Mouse (Mus musculus) MEL (cell line): Measurements from ENCODE around the gene Med1. TPM values are rescaled to one million over a fixed set of nuclear protein-coding genes. Genes with fewer than 3 reads are reported as not detected.
"Not testable (repeated sequence)": the region's sequence is repeated elsewhere in the genome, so short reads cannot be mapped to it uniquely, and the experiment has no call there.

Experiments used
- DNase-seq: peaks from one replicate; pipeline ENCODE4 v3.0.0; 2011; ENCODE audit warnings: low read depth, low spot score
- H3K27ac ChIP-seq: 2 replicates; pipeline ENCODE4 v1.5.1; 2012; ENCODE audit warnings: low read depth, mild to moderate bottlenecking, control low read depth, low read length, moderate library complexity; ENCODE audit not compliant: control insufficient read depth
- H3K27me3 ChIP-seq, 2 experiments: fragments of 150-350 bp in 1 of 2; sonication (generic) in 1 of 2; 2 replicates each; pipeline ENCODE4 v1.6.1; 2012; ENCODE audit warnings: low read length in 2 of 2, mild to moderate bottlenecking in 2 of 2, improper control_type of control experiment in 1 of 2, moderate library complexity in 1 of 2; ENCODE audit not compliant: insufficient read depth in 2 of 2, control insufficient read depth in 1 of 2
- H3K36me3 ChIP-seq, 2 experiments: 2 replicates each; pipeline ENCODE4 v1.6.1; 2012 to 2014; ENCODE audit warnings: low read length in 2 of 2, improper control_type of control experiment in 1 of 2, inconsistent platforms in 1 of 2, mild to moderate bottlenecking in 1 of 2; ENCODE audit not compliant: insufficient read depth in 2 of 2, control insufficient read depth in 1 of 2
- H3K4me1 ChIP-seq, 2 experiments: fragments of 150-350 bp in 1 of 2; sonication (generic) in 1 of 2; 2 replicates each; pipeline ENCODE4 v1.6.1; 2012; ENCODE audit warnings: low read length in 2 of 2, improper control_type of control experiment in 1 of 2, mild to moderate bottlenecking in 1 of 2; ENCODE audit not compliant: insufficient read depth in 2 of 2, control insufficient read depth in 1 of 2
- H3K4me3 ChIP-seq, 2 experiments: fragments of 150-350 bp in 1 of 2; sonication (generic) in 1 of 2; 2 replicates each; pipeline ENCODE4 v1.5.1; 2012; ENCODE audit warnings: low read depth in 2 of 2, low read length in 2 of 2, mild to moderate bottlenecking in 2 of 2, moderate library complexity in 2 of 2, control low read depth in 1 of 2, improper control_type of control experiment in 1 of 2; ENCODE audit not compliant: control insufficient read depth in 1 of 2, insufficient read depth in 1 of 2
- H3K79me2 ChIP-seq: 2 replicates; pipeline ENCODE4 v1.6.1; 2012; ENCODE audit warnings: mild to moderate bottlenecking, low read length, moderate library complexity; ENCODE audit not compliant: control insufficient read depth, poor library complexity, insufficient read depth
- H3K9ac ChIP-seq: 2 replicates; pipeline ENCODE4 v1.6.1; 2012; ENCODE audit warnings: low read depth, mild to moderate bottlenecking, control low read depth, low read length, moderate library complexity; ENCODE audit not compliant: control insufficient read depth, poor library complexity, severe bottlenecking
- H3K9me3 ChIP-seq: fragments of 150-350 bp; sonication (generic); replicated peaks from 2 replicates; pipeline ENCODE4 v1.6.1; 2012; ENCODE audit warnings: mild to moderate bottlenecking, low read length, improper control_type of control experiment, moderate library complexity; ENCODE audit not compliant: insufficient read depth
- CHD1 ChIP-seq: IDR thresholded peaks from 2 replicates; pipeline ENCODE4 v1.6.1; 2012; ENCODE audit warnings: low read depth, mild to moderate bottlenecking, inconsistent platforms, low read length, improper control_type of control experiment
- CHD2 ChIP-seq: IDR thresholded peaks from 2 replicates; pipeline ENCODE4 v1.6.1; 2011; ENCODE audit warnings: low read length, improper control_type of control experiment
- EP300 ChIP-seq, 2 experiments: IDR thresholded peaks; 2 replicates each; pipeline ENCODE4 v1.6.1; 2011; ENCODE audit warnings: improper control_type of control experiment in 2 of 2, low read length in 2 of 2, low read depth in 1 of 2, mild to moderate bottlenecking in 1 of 2
- GABPA ChIP-seq: IDR thresholded peaks from 2 replicates; pipeline ENCODE4 v1.6.1; 2012; ENCODE audit warnings: low read depth, mild to moderate bottlenecking, inconsistent platforms, low read length, improper control_type of control experiment, moderate library complexity
- GATA1 ChIP-seq: IDR thresholded peaks from 2 replicates; pipeline ENCODE4 v1.6.1; 2011; ENCODE audit warnings: low read depth, low read length, improper control_type of control experiment
- HCFC1 ChIP-seq: IDR thresholded peaks from 2 replicates; pipeline ENCODE4 v1.6.1; 2012; ENCODE audit warnings: low read depth, mild to moderate bottlenecking, inconsistent platforms, low read length, improper control_type of control experiment, moderate library complexity
- JUND ChIP-seq: IDR thresholded peaks from 2 replicates; pipeline ENCODE4 v1.6.1; 2011; ENCODE audit warnings: low read depth, mild to moderate bottlenecking, improper control_type of control experiment, low read length
- MAFK ChIP-seq: IDR thresholded peaks from 2 replicates; pipeline ENCODE4 v1.6.1; 2011; ENCODE audit warnings: low read depth, mild to moderate bottlenecking, low read length, improper control_type of control experiment, borderline replicate concordance
- MYC ChIP-seq: IDR thresholded peaks from 2 replicates; pipeline ENCODE4 v1.6.1; 2011; ENCODE audit warnings: low read depth, mild to moderate bottlenecking, low read length, improper control_type of control experiment, moderate library complexity
- POLR2A ChIP-seq, 2 experiments: IDR thresholded peaks; 2 replicates each; pipeline ENCODE4 v1.6.1; 2011 to 2012; ENCODE audit warnings: low read length in 2 of 2, mild to moderate bottlenecking in 2 of 2, control low read depth in 1 of 2, improper control_type of control experiment in 1 of 2, low read depth in 1 of 2, moderate library complexity in 1 of 2; ENCODE audit not compliant: control insufficient read depth in 1 of 2, insufficient read depth in 1 of 2, poor library complexity in 1 of 2
- POLR2AphosphoS5 ChIP-seq: IDR thresholded peaks from 2 replicates; pipeline ENCODE4 v1.6.1; 2012; ENCODE audit warnings: low read depth, borderline replicate concordance, mild to moderate bottlenecking, inconsistent platforms, low read length, moderate library complexity, mixed read lengths
- RAD21 ChIP-seq: IDR thresholded peaks from 2 replicates; pipeline ENCODE4 v1.6.1; 2011; ENCODE audit warnings: mild to moderate bottlenecking, low read depth, low read length, improper control_type of control experiment
- RCOR1 ChIP-seq: IDR thresholded peaks from 2 replicates; pipeline ENCODE4 v1.6.1; 2012; ENCODE audit warnings: low read depth, mild to moderate bottlenecking, inconsistent platforms, low read length, improper control_type of control experiment
- SMC3 ChIP-seq: IDR thresholded peaks from 2 replicates; pipeline ENCODE4 v1.6.1; 2011; ENCODE audit warnings: low read depth, low read length, improper control_type of control experiment
- TAL1 ChIP-seq: IDR thresholded peaks from 2 replicates; pipeline ENCODE4 v1.6.1; 2012; ENCODE audit warnings: mild to moderate bottlenecking, inconsistent platforms, low read length, moderate library complexity, mixed read lengths
- TBP ChIP-seq: IDR thresholded peaks from 2 replicates; pipeline ENCODE4 v1.8.0; 2011; ENCODE audit warnings: low read depth, low read length, improper control_type of control experiment
- TCF12 ChIP-seq: IDR thresholded peaks from 2 replicates; pipeline ENCODE4 v1.6.1; 2014; ENCODE audit warnings: low read depth, mild to moderate bottlenecking, inconsistent platforms, low read length, improper control_type of control experiment, moderate library complexity
- ZKSCAN1 ChIP-seq: IDR thresholded peaks from 2 replicates; pipeline ENCODE4 v1.6.1; 2012; ENCODE audit warnings: low read depth, mild to moderate bottlenecking, inconsistent platforms, low read length, improper control_type of control experiment, moderate library complexity
- ZMIZ1 ChIP-seq: IDR thresholded peaks from 2 replicates; pipeline ENCODE4 v1.6.1; 2012; ENCODE audit warnings: low read depth, mild to moderate bottlenecking, inconsistent platforms, low read length, improper control_type of control experiment, moderate library complexity
- polyA plus RNA-seq, 2 experiments: library from polyadenylated mRNA; stranded (reverse) in 1 of 2; unstranded in 1 of 2; fragments of >175 nt in 1 of 2; fragments of >200 nt in 1 of 2; gene quantifications; 2 replicates each; pipeline versions ENCODE4 v1.2.1 to v1.2.4; 2012; ENCODE audit warnings: low replicate concordance in 2 of 2, low read depth in 1 of 2; ENCODE audit not compliant: insufficient read length in 2 of 2, insufficient read depth in 1 of 2, missing spikeins in 1 of 2
- total RNA-seq: library from RNA; depleted of rRNA; stranded (reverse); fragments of 300-350 nt; gene quantifications from 2 replicates; pipeline ENCODE4 v1.2.3, GENCODE M21; 2012

The Med1 gene
- total and polyA plus RNA-seq, 3 experiments = 39.9 to 122 (median 58.6) TPM

DNA sequence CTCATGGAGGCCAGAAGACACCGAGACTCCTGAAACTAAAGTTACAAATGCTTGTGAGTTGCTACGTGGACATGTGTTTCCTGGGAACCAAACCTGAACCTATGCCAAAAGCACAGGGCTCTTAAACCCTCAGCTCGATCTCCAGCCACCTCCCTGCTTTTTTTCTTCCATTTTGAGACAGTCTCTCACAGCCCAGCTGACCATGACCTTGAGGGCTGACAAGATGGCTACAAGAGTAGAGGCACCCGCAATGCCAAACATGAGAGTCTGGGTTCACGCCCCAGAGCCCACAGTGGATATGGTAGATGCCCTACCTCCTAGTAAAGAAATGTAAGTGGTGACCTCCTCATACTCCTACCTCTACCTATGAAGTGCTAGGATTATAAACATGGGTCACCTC is 2.3 kb downstream of the Med1 start:
- H3K4me3 ChIP-seq = no peak overlapping the region
- H3K9ac ChIP-seq = no peak overlapping the region
- H3K4me1 ChIP-seq = peaks cover 0 to 7% of the 10 kb centered on the region in 2 experiments; a peak in 3 of 4 replicates
- H3K36me3 ChIP-seq = peaks cover 12 to 30% of the 10 kb centered on the region in 2 experiments
- H3K27ac ChIP-seq = no peak overlapping the region
- TF ChIP-seq HCFC1 = no peak
- no peak for TF ChIP-seq POLR2AphosphoS5
- TF ChIP-seq TCF12 = no peak
- no peak for TF ChIP-seq SMC3
- TF ChIP-seq GATA1 = no peak
- TF ChIP-seq POLR2A (IDR thresholded peaks at IDR 0.05; ENCODE audit: control insufficient read depth in 1 of 2, insufficient read depth in 1 of 2, low read depth in 1 of 2, low read length in 2 of 2, poor library complexity in 1 of 2) = peak in 1 of 2 experiments; percentile 20; a peak in 1 of 4 replicates
- H3K9me3 ChIP-seq = no peaks in the 10 kb centered on the region
- no peak for DNase-seq
- no peaks in the 10 kb centered on the region for H3K27me3 ChIP-seq
- H3K79me2 ChIP-seq = peaks cover 47% of the 10 kb centered on the region

DNA sequence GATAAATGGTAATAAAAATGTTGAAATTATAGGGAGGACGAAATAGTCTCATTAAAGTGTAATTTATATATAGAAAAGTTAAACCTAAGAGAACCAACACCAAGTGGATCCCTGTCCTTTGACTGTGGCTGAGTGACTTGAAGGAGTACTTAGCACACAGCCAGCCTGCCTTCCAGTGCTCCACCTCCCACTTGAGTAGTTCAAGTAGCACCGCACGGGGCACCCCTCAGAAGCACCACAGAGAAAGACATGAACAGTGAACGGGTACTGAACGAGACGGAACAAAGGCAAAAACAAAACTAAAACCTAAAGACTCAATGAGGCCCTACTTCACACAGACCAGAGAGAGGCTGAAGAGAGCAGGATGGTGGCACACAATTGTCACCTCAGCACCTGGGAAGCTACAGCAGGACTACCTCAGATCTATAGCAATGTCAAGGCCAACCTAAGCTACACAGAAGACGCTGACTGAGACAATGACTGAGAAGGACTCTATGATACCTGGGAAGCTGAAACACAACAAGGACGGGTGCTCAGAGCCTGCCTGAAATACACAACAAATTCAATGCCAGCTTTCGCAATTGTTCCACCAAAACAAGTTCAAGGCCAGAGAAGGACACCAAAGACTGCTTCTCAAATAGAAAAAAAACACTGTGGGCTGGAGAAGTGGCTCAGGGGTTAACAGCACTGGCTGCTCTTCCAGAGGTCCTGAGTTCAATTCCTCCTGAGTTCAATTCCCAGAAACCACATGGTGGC is 5.3 kb downstream of the Med1 start:
- no peak for TF ChIP-seq TBP
- no peak for TF ChIP-seq ZMIZ1
- no peak for TF ChIP-seq EP300 (IDR thresholded peaks at IDR 0.05; ENCODE audit: low read depth in 1 of 2, low read length in 2 of 2)
- TF ChIP-seq MYC = no peak
- no peak for TF ChIP-seq MAFK
- no peak for TF ChIP-seq CHD1
- TF ChIP-seq JUND = no peak
- no peak for TF ChIP-seq TAL1
- no peak for TF ChIP-seq POLR2AphosphoS5
- no peak for TF ChIP-seq CHD2
- TF ChIP-seq RCOR1 = no peak
- TF ChIP-seq ZKSCAN1 = no peak
- TF ChIP-seq SMC3 = no peak
- no peak for TF ChIP-seq RAD21
- TF ChIP-seq GABPA = no peak
- Histone ChIP-seq H3K4me1 (peaks cover 0 to 7% of the 10 kb centered on the region in 2 experiments; a peak in 3 of 4 replicates), H3K27me3 (no peaks in the 10 kb centered on the region), H3K36me3 (peaks cover 14 to 54% of the 10 kb centered on the region in 2 experiments), H3K79me2 (peaks cover 44% of the 10 kb centered on the region), H3K27ac (no peak overlapping the region), H3K4me3 (no peak overlapping the region), H3K9ac (no peak overlapping the region), H3K9me3 (no peaks in the 10 kb centered on the region)
- no peak for DNase-seq

DNA sequence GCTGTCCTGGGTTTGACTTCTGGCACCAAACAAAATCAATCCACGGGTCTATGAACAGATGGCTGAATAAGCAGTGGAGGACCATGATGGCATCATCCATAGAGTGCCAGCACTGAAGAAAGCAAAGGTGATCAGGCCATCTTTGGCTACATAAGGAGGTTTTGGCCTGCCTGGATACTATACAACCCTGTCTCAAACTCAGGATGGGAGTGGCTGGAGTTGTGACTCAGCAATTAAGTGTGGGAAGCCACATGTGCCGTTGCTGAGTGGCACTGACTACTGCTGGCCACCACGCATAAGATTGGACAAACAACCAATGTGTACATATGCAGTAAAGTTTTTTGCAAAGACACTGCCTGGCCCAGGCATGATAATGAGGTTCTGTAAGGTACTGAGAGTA is 10.9 kb downstream of the Med1 start:
- H3K27ac ChIP-seq = peak overlapping the region; percentile 4; the same call in 1 of the 2 replicates
- H3K79me2 ChIP-seq, H3K9ac ChIP-seq, H3K9me3 ChIP-seq, H3K4me3 ChIP-seq, H3K27me3 ChIP-seq, H3K4me1 ChIP-seq: not testable (repeated sequence)
- H3K36me3 ChIP-seq = peaks cover 8 to 73% of the 10 kb centered on the region in 2 experiments
- DNase-seq = peak; percentile 75
